Mouse (Mus musculus) embryonic fibroblast, embryonic 13.5 days (primary cell): ENCODE measurements around the gene App.

ENCODE experiments used
- CTCF ChIP-seq: IDR thresholded peaks from 2 replicates; pipeline ENCODE4 v1.5.1; 2011; ENCODE audit warnings: mild to moderate bottlenecking, control low read depth, low read length, moderate library complexity, borderline replicate concordance; ENCODE audit not compliant: insufficient read depth
- POLR2A ChIP-seq: IDR thresholded peaks from 2 replicates; pipeline ENCODE4 v1.6.1; 2011; ENCODE audit warnings: low read depth, mild to moderate bottlenecking, control low read depth, low read length, moderate library complexity

GRCm38 (mm10) chr16:85008866-85009645 is 164.5 kb downstream of the App start:
- TF ChIP-seq CTCF: no peak
- no peak for TF ChIP-seq POLR2A
